Mouse (Mus musculus) kidney, postnatal 0 days (tissue): ENCODE measurements at regions not wholly inside any gene's neighbourhood (a gene's known extent, or its start where the extent isn't known, plus 50 kb on each side); places are given as distances from the start of the nearest gene placed in this dataset.
A peak's percentile ranks its signal among the peaks of the same experiment; 100 is the strongest.

Source experiments
- ATAC-seq: fragments of 200-750 bp; cut with Nextera tagmentation; replicated peaks from 2 replicates; pipeline ENCODE4 v1.8.0; 2017; ENCODE audit warnings: low read depth, moderate number of reproducible peaks, moderate TSS enrichment, moderate library complexity; ENCODE audit not compliant: low FRiP score
- DNase-seq: peaks from one replicate; pipeline ENCODE4 v3.0.0-alpha.2; 2016; ENCODE audit warnings: low spot score
- H3K27ac ChIP-seq: fragments of 300-500 bp; sonication (generic); 2 replicates; pipeline ENCODE4 v1.5.1; 2014; ENCODE audit warnings: mild to moderate bottlenecking
- H3K27me3 ChIP-seq: fragments of 300-500 bp; sonication (generic); 2 replicates; pipeline ENCODE4 v1.6.1; 2014; ENCODE audit warnings: low read length, mixed read lengths; ENCODE audit not compliant: insufficient read depth
- H3K36me3 ChIP-seq: fragments of 300-500 bp; sonication (generic); 2 replicates; pipeline ENCODE4 v1.6.1; 2014; ENCODE audit warnings: low read length, mixed read lengths; ENCODE audit not compliant: insufficient read depth
- H3K4me1 ChIP-seq: fragments of 300-500 bp; sonication (generic); replicated peaks from 2 replicates; pipeline ENCODE4 v1.6.1; 2014; ENCODE audit warnings: antibody characterized with exemption, low read length, mixed read lengths; ENCODE audit not compliant: insufficient read depth
- H3K4me2 ChIP-seq: fragments of 300-500 bp; sonication (generic); 2 replicates; pipeline ENCODE4 v1.6.1; 2014; ENCODE audit warnings: mild to moderate bottlenecking, low read length, moderate library complexity, mixed read lengths
- H3K4me3 ChIP-seq: fragments of 300-500 bp; sonication (generic); replicated peaks from 2 replicates; pipeline ENCODE4 v1.5.1; 2014; ENCODE audit warnings: low read depth, low read length
- H3K9ac ChIP-seq: fragments of 300-500 bp; sonication (generic); 2 replicates; pipeline ENCODE4 v1.6.1; 2014; ENCODE audit warnings: low read depth, low read length
- H3K9me3 ChIP-seq: fragments of 300-500 bp; sonication (generic); replicated peaks from 2 replicates; pipeline ENCODE4 v1.6.1; 2016; ENCODE audit warnings: low read length, inconsistent platforms, mixed read lengths
- CTCF ChIP-seq: IDR thresholded peaks from 2 replicates; pipeline ENCODE4 v1.5.1; 2016; ENCODE audit warnings: antibody characterized with exemption, low read depth, mild to moderate bottlenecking, moderate library complexity
- WGBS: fragments of 180-500 bp; shearing (Covaris S2); extraction: QIAGEN DNeasy Blood & Tissue Kit; methylation state at CpG from one replicate; pipeline ENCODE4 v1.1.7; 2014; 5-methylcytosine and 5-hydroxymethylcytosine counted together

DNA sequence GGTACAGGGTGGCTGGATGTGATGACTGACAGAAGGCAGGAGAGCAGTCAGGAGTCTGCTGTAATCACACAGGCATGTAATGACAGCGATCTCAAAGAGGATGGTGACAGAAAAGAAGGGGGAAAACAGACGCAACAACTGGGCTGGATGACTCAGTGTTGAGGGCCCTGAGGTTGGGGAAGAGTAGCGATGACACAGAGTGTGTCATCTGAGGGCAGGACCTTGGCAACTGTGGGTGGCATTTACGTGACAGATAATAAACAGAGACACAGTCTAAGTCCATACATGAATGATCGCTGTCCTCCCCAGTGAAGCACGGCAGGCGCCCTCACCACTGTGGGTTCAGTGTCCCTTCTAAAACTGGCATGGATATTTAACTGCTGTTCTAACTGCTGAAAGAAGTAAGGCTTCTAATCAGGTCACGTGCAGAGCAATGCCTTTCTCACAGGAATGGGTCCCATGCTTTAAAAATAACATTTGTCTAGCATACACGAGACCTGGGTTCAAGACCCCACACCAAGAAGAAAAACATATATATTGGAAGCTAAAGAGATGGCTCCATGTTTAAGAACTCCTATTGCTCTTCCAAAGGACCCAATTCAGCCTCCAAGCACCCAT, 163.8 kb upstream of the Zfp703 start:
- DNase-seq (no peak), ATAC-seq (no peak)
- no peaks in the 10 kb centered on the region for H3K4me1 ChIP-seq

DNA sequence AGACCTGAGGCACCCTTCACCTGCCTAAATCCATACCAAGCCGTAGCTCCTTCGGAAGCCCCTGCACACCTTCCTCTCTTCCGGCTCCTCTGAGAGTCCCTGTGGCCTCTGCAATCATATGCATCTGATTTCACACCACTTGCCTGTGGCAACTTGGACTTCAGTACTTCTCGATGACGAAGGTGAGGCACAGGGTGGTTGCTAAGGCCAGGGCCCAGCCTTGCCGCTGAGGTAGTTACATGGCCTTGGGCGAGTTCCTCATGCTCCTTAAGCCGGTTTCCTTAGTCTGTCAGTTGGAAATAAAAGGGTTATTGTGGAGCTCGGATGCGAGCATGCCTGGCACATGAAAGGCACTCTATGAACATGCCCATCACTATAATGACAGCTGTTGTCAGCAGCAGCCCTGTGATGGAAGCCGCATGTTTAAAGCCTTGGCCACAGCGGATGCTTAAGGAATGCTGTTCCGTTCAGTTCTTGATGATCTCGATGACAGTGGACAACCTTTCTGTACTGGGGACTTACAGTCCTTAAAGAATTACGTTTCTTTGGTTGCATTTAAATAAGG, 162.0 kb upstream of the Zfp703 start:
- no peak overlapping the region for H3K4me2 ChIP-seq
- no peaks in the 10 kb centered on the region for H3K36me3 ChIP-seq
- no peak overlapping the region for H3K4me3 ChIP-seq
- no peak overlapping the region for H3K9ac ChIP-seq
- H3K27me3 ChIP-seq: peaks cover 3% of the 10 kb centered on the region; the same call in 1 of the 2 replicates
- no peak for DNase-seq
- no peak for ATAC-seq
- no peaks in the 10 kb centered on the region for H3K9me3 ChIP-seq
- no peaks in the 10 kb centered on the region for H3K4me1 ChIP-seq
- 77% methylated on average over 15 of the region's 15 CpGs for whole genome bisulfite sequencing
- no peak overlapping the region for H3K27ac ChIP-seq
- no peak for TF ChIP-seq CTCF

More for the DNA sequence above, 163.8 kb upstream of the Zfp703 start:
- Histone ChIP-seq H3K4me2 (no peak overlapping the region), H3K9ac (no peak overlapping the region), H3K27ac (no peak overlapping the region), H3K27me3 (peaks cover 7% of the 10 kb centered on the region; the same call in 1 of the 2 replicates), H3K9me3 (no peaks in the 10 kb centered on the region), H3K36me3 (no peaks in the 10 kb centered on the region), H3K4me3 (no peak overlapping the region)
- no peak for TF ChIP-seq CTCF
- WGBS: 70% methylated on average over 9 of the region's 9 CpGs

DNA sequence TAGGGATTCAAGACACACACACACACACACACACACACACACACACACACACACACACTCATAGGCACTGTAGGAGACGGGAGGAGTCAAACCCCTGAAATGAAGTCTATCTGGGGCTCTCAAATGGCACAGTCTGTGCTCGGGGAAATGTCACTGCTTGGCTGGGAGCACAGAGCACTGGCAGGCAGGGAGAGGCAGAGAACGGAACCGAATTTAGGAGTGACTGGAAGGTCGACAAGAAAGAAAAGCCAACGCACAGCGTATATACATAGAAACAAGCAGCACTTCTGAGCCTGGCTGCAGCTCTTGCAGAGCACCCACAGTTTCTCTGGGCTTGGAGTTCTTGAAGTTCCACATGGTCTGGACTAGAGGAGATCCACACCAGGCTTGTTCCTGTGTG, 160.1 kb upstream of the Zfp703 start:
- Histone ChIP-seq H3K9ac (no peak overlapping the region), H3K9me3 (no peaks in the 10 kb centered on the region), H3K4me3 (no peak overlapping the region), H3K36me3 (no peaks in the 10 kb centered on the region), H3K4me1 (no peaks in the 10 kb centered on the region), H3K27ac (no peak overlapping the region), H3K4me2 (no peak overlapping the region), H3K27me3 (no peaks in the 10 kb centered on the region)
- ATAC-seq (no peak), DNase-seq (no peak)
- no peak for TF ChIP-seq CTCF
- 67% methylated on average over 7 of the region's 7 CpGs for WGBS

DNA sequence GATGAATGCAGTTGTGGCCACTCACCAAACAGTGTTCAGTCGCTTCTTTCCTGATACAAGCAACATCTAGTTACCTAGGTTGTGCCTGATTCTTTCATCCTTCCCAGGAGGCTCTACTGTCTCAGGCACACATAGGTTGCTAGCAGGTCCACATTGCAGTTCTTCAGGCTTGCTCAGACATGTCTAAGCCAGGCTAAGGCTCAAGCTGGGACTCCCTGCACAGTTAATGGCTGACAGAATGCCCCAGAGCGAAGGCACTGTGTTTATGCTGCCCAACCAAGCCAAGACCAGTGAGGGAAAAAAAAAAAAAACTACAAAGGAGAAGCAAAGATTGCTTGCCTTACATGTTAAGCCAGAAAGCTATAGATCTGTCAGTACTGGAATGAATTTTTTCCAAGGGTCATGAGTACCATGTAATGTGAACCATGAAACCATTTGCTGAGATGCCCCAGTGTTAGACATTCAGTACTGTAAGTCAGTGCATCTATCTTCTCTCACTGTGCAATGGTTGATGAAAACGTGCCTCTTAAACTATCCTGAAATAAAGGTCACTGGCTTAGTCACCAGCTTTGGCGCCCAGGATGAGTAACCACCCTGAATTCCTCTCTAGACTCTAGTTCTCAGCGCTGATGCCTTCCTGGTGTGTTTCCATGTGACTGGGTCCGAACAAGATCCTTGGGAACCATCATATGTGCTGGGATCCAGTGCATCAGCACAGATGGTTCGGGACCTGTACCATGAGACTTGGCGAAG, 152.8 kb upstream of the Zfp703 start:
- Histone ChIP-seq H3K27me3 (no peaks in the 10 kb centered on the region; the same call in 1 of the 2 replicates), H3K4me2 (no peak overlapping the region), H3K4me3 (no peak overlapping the region), H3K9me3 (no peaks in the 10 kb centered on the region), H3K27ac (no peak overlapping the region), H3K36me3 (no peaks in the 10 kb centered on the region), H3K9ac (no peak overlapping the region), H3K4me1 (no peaks in the 10 kb centered on the region)
- ATAC-seq (no peak), DNase-seq (no peak)
- TF ChIP-seq CTCF: no peak
- 69% methylated on average over 8 of the region's 8 CpGs for WGBS

DNA sequence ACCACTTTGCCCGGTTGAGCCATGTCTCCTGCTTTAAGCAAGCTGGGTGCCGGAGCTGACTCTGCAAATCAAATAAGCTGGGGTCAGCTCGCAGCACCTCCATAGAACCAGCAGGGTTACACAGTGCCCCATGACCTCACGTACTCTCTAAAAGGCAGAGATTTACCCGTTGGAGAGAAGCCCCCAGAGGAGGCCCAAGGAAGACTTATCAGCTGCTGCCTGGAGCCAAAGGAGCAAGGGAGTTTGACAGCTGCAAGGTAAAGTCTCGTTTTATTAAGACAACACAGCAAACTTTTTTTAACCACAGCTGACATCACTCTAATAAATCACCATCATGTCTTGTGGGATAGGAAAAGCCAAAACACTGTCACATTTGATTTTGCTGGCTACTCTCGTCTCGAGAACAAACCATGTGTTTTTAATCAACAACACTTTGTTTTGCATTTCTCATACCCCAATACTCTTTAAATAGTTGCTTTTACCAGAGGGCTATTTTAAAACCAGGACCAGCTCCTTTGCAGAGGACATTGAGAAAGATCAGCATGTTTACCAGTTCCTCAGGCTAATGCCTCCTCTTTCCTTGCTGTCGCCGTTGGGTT, 148.7 kb upstream of the Zfp703 start:
- DNase-seq (peak; percentile 60), ATAC-seq (no peak)
- H3K4me1 ChIP-seq: peaks cover 10% of the 10 kb centered on the region; the same call in 1 of the 2 replicates
- no peaks in the 10 kb centered on the region; the same call in 1 of the 2 replicates for H3K27me3 ChIP-seq
- 26% methylated on average over 10 of the region's 10 CpGs for WGBS
- no peaks in the 10 kb centered on the region for H3K36me3 ChIP-seq
- H3K27ac ChIP-seq: no peak overlapping the region
- H3K9ac ChIP-seq: no peak overlapping the region
- H3K4me2 ChIP-seq: no peak overlapping the region
- H3K9me3 ChIP-seq: no peaks in the 10 kb centered on the region
- TF ChIP-seq CTCF: 0 out of 2 replicates have a peak, but pooled peaks have one; percentile 0
- no peak overlapping the region for H3K4me3 ChIP-seq

DNA sequence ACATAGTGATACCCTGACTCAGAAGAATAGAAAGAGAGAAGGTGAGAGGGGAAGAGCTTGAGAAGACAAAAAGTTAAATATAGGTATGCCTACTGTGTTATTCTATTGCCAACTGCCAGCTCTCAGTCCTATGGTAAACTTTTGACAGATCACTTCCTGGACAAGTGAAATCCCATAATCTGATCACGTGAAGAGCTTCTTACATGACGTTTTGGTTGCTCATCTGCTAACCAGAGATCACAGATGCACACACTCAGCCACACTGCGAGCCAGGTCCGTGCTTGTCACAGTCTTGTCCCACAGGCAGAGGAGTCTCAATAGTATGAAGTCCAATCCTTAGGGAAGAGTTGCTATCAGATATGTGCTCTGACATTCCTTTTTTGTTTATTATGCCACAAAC, 147.8 kb upstream of the Zfp703 start:
- DNase-seq (no peak), ATAC-seq (no peak)
- H3K4me2 ChIP-seq: no peak overlapping the region
- no peak overlapping the region for H3K9ac ChIP-seq
- H3K27ac ChIP-seq: no peak overlapping the region
- TF ChIP-seq CTCF: no peak
- no peaks in the 10 kb centered on the region; the same call in 1 of the 2 replicates for H3K27me3 ChIP-seq
- no peaks in the 10 kb centered on the region for H3K36me3 ChIP-seq
- no peaks in the 10 kb centered on the region for H3K9me3 ChIP-seq
- H3K4me1 ChIP-seq: peaks cover 10% of the 10 kb centered on the region; the same call in 1 of the 2 replicates
- WGBS: 81% methylated on average over 4 of the region's 4 CpGs
- H3K4me3 ChIP-seq: no peak overlapping the region
